Mouse (Mus musculus): ENCODE measurements around the gene Prdm5.

Prdm5 gene

GRCm38 (mm10) chr6:65796552-65796951 is 17.8 kb downstream of the Prdm5 start:
- no peaks in the 10 kb centered on the region for H3K27me3 ChIP-seq (ENCODE audit: insufficient read depth, low read length)
- H3K36me3 ChIP-seq (ENCODE audit: insufficient read depth, low read length): peaks cover 41% of the 10 kb centered on the region
- H3K9me3 ChIP-seq (ENCODE audit: low read length): peaks cover 8% of the 10 kb centered on the region
- no peak overlapping the region for H3K4me3 ChIP-seq (replicated peaks; ENCODE audit: low read length)
- no peak for TF ChIP-seq POU5F1 (IDR thresholded peaks at IDR 0.05; ENCODE audit: borderline replicate concordance, low read length)
- TF ChIP-seq NANOG (IDR thresholded peaks at IDR 0.05; ENCODE audit: borderline replicate concordance, low read length): peak; percentile 55; the same call in 1 of the 2 replicates
- TF ChIP-seq CTCF (conservative IDR thresholded peaks at IDR 0.05; ENCODE audit: low read length): no peak
- peaks cover 73% of the 10 kb centered on the region for H3K4me1 ChIP-seq (replicated peaks; ENCODE audit: low read depth, low read length)

GRCm38 (mm10) chr6:65797276-65797675 is 18.5 kb downstream of the Prdm5 start:
- Histone ChIP-seq H3K27me3 (ENCODE audit: insufficient read depth, low read length) (no peaks in the 10 kb centered on the region), H3K36me3 (ENCODE audit: insufficient read depth, low read length) (peaks cover 45% of the 10 kb centered on the region), H3K4me3 (replicated peaks; ENCODE audit: low read length) (peak overlapping the region; percentile 75), H3K4me1 (replicated peaks; ENCODE audit: low read depth, low read length) (peaks cover 70% of the 10 kb centered on the region), H3K9me3 (ENCODE audit: low read length) (peaks cover 8% of the 10 kb centered on the region)
- TF ChIP-seq POU5F1 (IDR thresholded peaks at IDR 0.05; ENCODE audit: borderline replicate concordance, low read length): no peak
- TF ChIP-seq NANOG (IDR thresholded peaks at IDR 0.05; ENCODE audit: borderline replicate concordance, low read length): peak; percentile 26; the same call in 1 of the 2 replicates
- TF ChIP-seq CTCF (conservative IDR thresholded peaks at IDR 0.05; ENCODE audit: low read length): no peak

GRCm38 (mm10) chr6:65798390-65798789 is 19.6 kb downstream of the Prdm5 start:
- Histone ChIP-seq H3K27me3 (ENCODE audit: insufficient read depth, low read length) (no peaks in the 10 kb centered on the region), H3K36me3 (ENCODE audit: insufficient read depth, low read length) (peaks cover 44% of the 10 kb centered on the region), H3K4me3 (replicated peaks; ENCODE audit: low read length) (peak overlapping the region; percentile 75), H3K9me3 (ENCODE audit: low read length) (peaks cover 8% of the 10 kb centered on the region), H3K4me1 (replicated peaks; ENCODE audit: low read depth, low read length) (peaks cover 65% of the 10 kb centered on the region)
- TF ChIP-seq NANOG (IDR thresholded peaks at IDR 0.05; ENCODE audit: borderline replicate concordance, low read length): no peak

- TF ChIP-seq CTCF (conservative IDR thresholded peaks at IDR 0.05; ENCODE audit: low read length) (no peak), NANOG (IDR thresholded peaks at IDR 0.05; ENCODE audit: borderline replicate concordance, low read length) (no peak), POU5F1 (IDR thresholded peaks at IDR 0.05; ENCODE audit: borderline replicate concordance, low read length) (no peak)
- Histone ChIP-seq H3K9me3 (ENCODE audit: low read length) (no peaks in the 10 kb centered on the region), H3K4me1 (replicated peaks; ENCODE audit: low read depth, low read length) (peaks cover 11% of the 10 kb centered on the region), H3K36me3 (ENCODE audit: insufficient read depth, low read length) (peaks cover 14% of the 10 kb centered on the region), H3K27me3 (ENCODE audit: insufficient read depth, low read length) (no peaks in the 10 kb centered on the region), H3K4me3 (replicated peaks; ENCODE audit: low read length) (no peak overlapping the region)
Measured at GRCm38 (mm10) chr6:65811685-65812084, 32.9 kb downstream of the Prdm5 start.

GRCm38 (mm10) chr6:65818039-65818747 is 39.4 kb downstream of the Prdm5 start:
- no peaks in the 10 kb centered on the region for H3K9me3 ChIP-seq (ENCODE audit: low read length)
- no peak for TF ChIP-seq NANOG (IDR thresholded peaks at IDR 0.05; ENCODE audit: borderline replicate concordance, low read length)
- TF ChIP-seq CTCF (conservative IDR thresholded peaks at IDR 0.05; ENCODE audit: low read length): no peak
- TF ChIP-seq POU5F1 (IDR thresholded peaks at IDR 0.05; ENCODE audit: borderline replicate concordance, low read length): no peak
- H3K36me3 ChIP-seq (ENCODE audit: insufficient read depth, low read length): peaks cover 30% of the 10 kb centered on the region
- peaks cover 25% of the 10 kb centered on the region for H3K4me1 ChIP-seq (replicated peaks; ENCODE audit: low read depth, low read length)
- no peak overlapping the region for H3K4me3 ChIP-seq (replicated peaks; ENCODE audit: low read length)
- H3K27me3 ChIP-seq (ENCODE audit: insufficient read depth, low read length): no peaks in the 10 kb centered on the region

GRCm38 (mm10) chr6:65828656-65829055 is 49.9 kb downstream of the Prdm5 start:
- Histone ChIP-seq H3K9me3 (ENCODE audit: low read length) (no peaks in the 10 kb centered on the region), H3K36me3 (ENCODE audit: insufficient read depth, low read length) (peaks cover 63% of the 10 kb centered on the region), H3K4me1 (replicated peaks; ENCODE audit: low read depth, low read length) (peaks cover 12% of the 10 kb centered on the region), H3K27me3 (ENCODE audit: insufficient read depth, low read length) (no peaks in the 10 kb centered on the region), H3K4me3 (replicated peaks; ENCODE audit: low read length) (no peak overlapping the region)
- TF ChIP-seq CTCF (conservative IDR thresholded peaks at IDR 0.05; ENCODE audit: low read length) (no peak), POU5F1 (IDR thresholded peaks at IDR 0.05; ENCODE audit: borderline replicate concordance, low read length) (no peak), NANOG (IDR thresholded peaks at IDR 0.05; ENCODE audit: borderline replicate concordance, low read length) (no peak)

- peaks cover 83% of the 10 kb centered on the region for H3K36me3 ChIP-seq (ENCODE audit: insufficient read depth, low read length)
- no peak overlapping the region for H3K4me3 ChIP-seq (replicated peaks; ENCODE audit: low read length)
- TF ChIP-seq POU5F1 (IDR thresholded peaks at IDR 0.05; ENCODE audit: borderline replicate concordance, low read length) (no peak), CTCF (conservative IDR thresholded peaks at IDR 0.05; ENCODE audit: low read length) (no peak), NANOG (IDR thresholded peaks at IDR 0.05; ENCODE audit: borderline replicate concordance, low read length) (no peak)
- H3K4me1 ChIP-seq (replicated peaks; ENCODE audit: low read depth, low read length): peaks cover 4% of the 10 kb centered on the region; the same call in 1 of the 2 replicates
- H3K9me3 ChIP-seq (ENCODE audit: low read length): no peaks in the 10 kb centered on the region
- H3K27me3 ChIP-seq (ENCODE audit: insufficient read depth, low read length): no peaks in the 10 kb centered on the region
Measured at GRCm38 (mm10) chr6:65831443-65831842, 52.7 kb downstream of the Prdm5 start.

GRCm38 (mm10) chr6:65834013-65834412 is 55.2 kb downstream of the Prdm5 start:
- TF ChIP-seq CTCF (conservative IDR thresholded peaks at IDR 0.05; ENCODE audit: low read length): no peak
- no peak for TF ChIP-seq POU5F1 (IDR thresholded peaks at IDR 0.05; ENCODE audit: borderline replicate concordance, low read length)
- TF ChIP-seq NANOG (IDR thresholded peaks at IDR 0.05; ENCODE audit: borderline replicate concordance, low read length): no peak
- no peaks in the 10 kb centered on the region for H3K4me1 ChIP-seq (replicated peaks; ENCODE audit: low read depth, low read length)
- H3K4me3 ChIP-seq (replicated peaks; ENCODE audit: low read length): no peak overlapping the region
- peaks cover 75% of the 10 kb centered on the region for H3K36me3 ChIP-seq (ENCODE audit: insufficient read depth, low read length)
- no peaks in the 10 kb centered on the region for H3K27me3 ChIP-seq (ENCODE audit: insufficient read depth, low read length)
- H3K9me3 ChIP-seq (ENCODE audit: low read length): no peaks in the 10 kb centered on the region

GRCm38 (mm10) chr6:65842579-65842978 is 63.8 kb downstream of the Prdm5 start:
- peaks cover 17% of the 10 kb centered on the region for H3K36me3 ChIP-seq (ENCODE audit: insufficient read depth, low read length)
- H3K4me1 ChIP-seq (replicated peaks; ENCODE audit: low read depth, low read length): no peaks in the 10 kb centered on the region
- H3K27me3 ChIP-seq (ENCODE audit: insufficient read depth, low read length): no peaks in the 10 kb centered on the region
- H3K9me3 ChIP-seq (ENCODE audit: low read length): no peaks in the 10 kb centered on the region
- TF ChIP-seq CTCF (conservative IDR thresholded peaks at IDR 0.05; ENCODE audit: low read length) (no peak), POU5F1 (IDR thresholded peaks at IDR 0.05; ENCODE audit: borderline replicate concordance, low read length) (no peak), NANOG (IDR thresholded peaks at IDR 0.05; ENCODE audit: borderline replicate concordance, low read length) (no peak)
- H3K4me3 ChIP-seq (replicated peaks; ENCODE audit: low read length): no peak overlapping the region
